Mouse (Mus musculus) E14TG2a.4 (cell line): ENCODE measurements around the gene U90926.

ENCODE experiments used
- H3K27me3 ChIP-seq: 2 replicates; pipeline ENCODE4 v1.6.1; 2014; ENCODE audit warnings: low read length, control low read depth; ENCODE audit not compliant: insufficient read depth
- H3K36me3 ChIP-seq: 2 replicates; pipeline ENCODE4 v1.6.1; 2014; ENCODE audit warnings: low read length, control low read depth; ENCODE audit not compliant: insufficient read depth
- H3K4me1 ChIP-seq: replicated peaks from 2 replicates; pipeline ENCODE4 v1.6.1; 2014; ENCODE audit warnings: low read depth, low read length, control low read depth
- H3K4me3 ChIP-seq: replicated peaks from 2 replicates; pipeline ENCODE4 v1.5.1; 2014; ENCODE audit warnings: mild to moderate bottlenecking, low read length
- H3K9me3 ChIP-seq: 2 replicates; pipeline ENCODE4 v1.6.1; 2014; ENCODE audit warnings: low read length, control low read depth
- CTCF ChIP-seq: conservative IDR thresholded peaks from 2 replicates; pipeline ENCODE4 v1.5.1; 2014; ENCODE audit warnings: low read length
- NANOG ChIP-seq: IDR thresholded peaks from 2 replicates; pipeline ENCODE4 v1.6.1; 2014; ENCODE audit warnings: borderline replicate concordance, low read length, mixed read lengths
- POU5F1 ChIP-seq: IDR thresholded peaks from 2 replicates; pipeline ENCODE4 v1.6.1; 2014; ENCODE audit warnings: low read length, borderline replicate concordance

U90926 gene

DNA sequence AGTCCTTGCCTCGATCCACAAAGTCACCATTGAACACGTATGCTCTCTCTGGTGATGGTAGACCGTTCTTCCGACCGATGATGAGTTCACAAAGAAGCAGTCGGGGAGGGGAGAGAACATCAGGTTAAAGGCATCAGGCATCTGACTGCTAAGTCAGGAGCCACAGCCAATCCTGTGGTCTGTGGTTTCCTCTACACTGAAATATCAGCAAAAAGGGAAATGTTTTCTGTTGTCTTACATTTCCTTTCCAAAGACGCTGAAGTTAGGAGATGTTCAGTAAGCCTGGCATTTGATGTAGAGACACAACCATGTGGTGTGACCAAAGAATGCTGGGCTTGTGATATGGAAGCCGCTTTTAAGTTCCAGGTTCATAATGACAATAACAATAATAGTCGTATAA lies 30.3 kb upstream of the U90926 start:
- TF ChIP-seq CTCF (no peak), NANOG (no peak), POU5F1 (no peak)
- Histone ChIP-seq H3K9me3 (no peaks in the 10 kb centered on the region; the same call in 1 of the 2 replicates), H3K27me3 (peaks cover 8% of the 10 kb centered on the region; the same call in 1 of the 2 replicates), H3K4me1 (peaks cover 22% of the 10 kb centered on the region), H3K36me3 (peaks cover 6% of the 10 kb centered on the region; the same call in 1 of the 2 replicates), H3K4me3 (no peak overlapping the region)

- TF ChIP-seq NANOG, result no peak
- TF ChIP-seq CTCF, result no peak
- TF ChIP-seq POU5F1, result no peak
- Histone ChIP-seq H3K36me3 (peaks cover 6% of the 10 kb centered on the region; the same call in 1 of the 2 replicates), H3K27me3 (peaks cover 8% of the 10 kb centered on the region; the same call in 1 of the 2 replicates), H3K9me3 (no peaks in the 10 kb centered on the region; the same call in 1 of the 2 replicates), H3K4me3 (no peak overlapping the region), H3K4me1 (peaks cover 19% of the 10 kb centered on the region)
These were observed 29.7 kb upstream of the U90926 start for GRCm38 (mm10) chr5:92244900-92245299.

GRCm38 (mm10) chr5:92240769-92241168 lies 25.6 kb upstream of the U90926 start:
- TF ChIP-seq POU5F1, result no peak
- TF ChIP-seq NANOG, result no peak
- no peak for TF ChIP-seq CTCF
- no peak overlapping the region for H3K4me3 ChIP-seq
- H3K36me3 ChIP-seq, result peaks cover 6% of the 10 kb centered on the region; the same call in 1 of the 2 replicates
- no peaks in the 10 kb centered on the region for H3K27me3 ChIP-seq
- peaks cover 26% of the 10 kb centered on the region for H3K4me1 ChIP-seq
- no peaks in the 10 kb centered on the region; the same call in 1 of the 2 replicates for H3K9me3 ChIP-seq

GRCm38 (mm10) chr5:92239333-92240232 lies 24.4 kb upstream of the U90926 start:
- Histone ChIP-seq H3K27me3 (no peaks in the 10 kb centered on the region), H3K9me3 (no peaks in the 10 kb centered on the region; the same call in 1 of the 2 replicates), H3K36me3 (peaks cover 5% of the 10 kb centered on the region; the same call in 1 of the 2 replicates), H3K4me3 (peak overlapping the region; percentile 67), H3K4me1 (peaks cover 34% of the 10 kb centered on the region)
- TF ChIP-seq POU5F1, result no peak
- peak; percentile 68 for TF ChIP-seq CTCF

GRCm38 (mm10) chr5:92234939-92235557 lies 19.8 kb upstream of the U90926 start:
- peaks cover 43% of the 10 kb centered on the region for H3K4me1 ChIP-seq
- no peaks in the 10 kb centered on the region for H3K36me3 ChIP-seq
- no peaks in the 10 kb centered on the region for H3K27me3 ChIP-seq
- TF ChIP-seq CTCF (no peak), NANOG (no peak), POU5F1 (no peak)
- no peak overlapping the region for H3K4me3 ChIP-seq
- no peaks in the 10 kb centered on the region for H3K9me3 ChIP-seq

DNA sequence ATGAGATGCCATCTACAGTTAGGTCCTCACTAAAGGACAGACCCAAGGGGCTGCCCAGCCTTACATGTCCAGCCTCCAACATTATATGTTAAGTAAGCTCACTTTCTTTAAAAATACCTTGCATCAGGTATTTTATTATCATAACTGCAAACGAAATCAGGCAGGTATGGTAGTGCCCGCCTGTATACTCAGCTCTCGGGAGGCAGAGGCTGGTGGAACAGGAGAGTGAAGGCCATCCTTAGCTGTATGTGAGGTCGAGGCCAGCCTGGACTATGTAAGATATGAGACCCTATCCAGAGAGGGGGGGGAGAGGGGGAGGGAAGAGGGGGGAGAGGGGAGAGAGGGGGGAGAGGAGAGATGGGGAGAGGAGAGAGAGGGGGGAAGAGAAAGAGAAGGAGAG lies 18.2 kb upstream of the U90926 start:
- no peaks in the 10 kb centered on the region for H3K27me3 ChIP-seq
- no peaks in the 10 kb centered on the region for H3K36me3 ChIP-seq
- TF ChIP-seq CTCF (no peak), POU5F1 (no peak), NANOG (no peak)
- H3K4me1 ChIP-seq, result peaks cover 36% of the 10 kb centered on the region
- H3K4me3 ChIP-seq, result no peak overlapping the region
- H3K9me3 ChIP-seq, result no peaks in the 10 kb centered on the region

- no peak overlapping the region for H3K4me3 ChIP-seq
- H3K36me3 ChIP-seq, result no peaks in the 10 kb centered on the region
- TF ChIP-seq CTCF, result no peak
- no peak for TF ChIP-seq NANOG
- TF ChIP-seq POU5F1, result no peak
These were observed 16.6 kb upstream of the U90926 start for GRCm38 (mm10) chr5:92231836-92232235.

DNA sequence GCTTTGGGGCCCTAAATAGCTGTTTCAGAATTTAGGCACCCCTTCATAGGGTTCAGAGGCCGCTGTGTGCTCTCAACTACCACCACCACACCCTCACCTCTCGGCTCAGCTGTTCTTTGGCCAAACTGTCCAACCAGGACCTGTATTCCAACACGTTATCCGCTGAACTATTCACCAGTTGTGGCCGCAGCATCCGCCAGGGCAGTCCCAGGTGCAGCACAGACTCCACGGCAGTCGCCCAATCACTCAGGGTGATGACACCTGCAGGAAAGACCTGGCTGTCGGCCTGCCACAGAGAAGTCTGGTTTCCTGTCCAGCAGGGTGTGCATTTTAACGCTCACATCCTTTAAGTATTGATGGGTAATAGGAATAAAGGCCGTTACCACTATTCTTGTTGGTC lies 15.1 kb upstream of the U90926 start:
- Histone ChIP-seq H3K9me3 (no peaks in the 10 kb centered on the region), H3K27me3 (no peaks in the 10 kb centered on the region), H3K4me1 (peaks cover 26% of the 10 kb centered on the region), H3K36me3 (no peaks in the 10 kb centered on the region), H3K4me3 (no peak overlapping the region)
- TF ChIP-seq NANOG, result no peak
- no peak for TF ChIP-seq CTCF
- TF ChIP-seq POU5F1, result no peak

More at GRCm38 (mm10) chr5:92231836-92232235, 16.6 kb upstream of the U90926 start:
- H3K27me3 ChIP-seq, result no peaks in the 10 kb centered on the region
- no peaks in the 10 kb centered on the region for H3K9me3 ChIP-seq
- H3K4me1 ChIP-seq, result peaks cover 33% of the 10 kb centered on the region
